15 mouse cellular contexts compared by ENCODE assay signal in genomic region chr19:57298006-57298405, GRCm38 (mm10). TPM values are rescaled to one million over a fixed set of nuclear protein-coding genes. Genes with fewer than 3 reads are reported as not detected.
DNase-seq lines count a peak whose midpoint lies in the region; ATAC-seq and TF ChIP-seq lines count a peak whose summit lies in the region.
"Had no signal": no experiment of that assay in that cellular context is flagged by ENCODE, and none has a peak within 500 bp of the region (broad histone marks: within the 10 kb centered on the region; RNA-seq: fewer than 3 reads in every experiment).

No protein-coding gene starts in this region.

- no peak overlapping the region for H3K9ac ChIP-seq in liver, embryonic 11.5 days (ENCODE audit: low read depth, low read length)
- no peak overlapping the region for H3K9ac ChIP-seq in liver, postnatal 0 days (replicated peaks)
- H3K9ac ChIP-seq: embryonic facial prominence, embryonic 12.5 days; forebrain, embryonic 12.5 days; heart, embryonic 13.5 days had no signal

- H3K4me1 ChIP-seq in liver, embryonic 11.5 days (replicated peaks; ENCODE audit: control insufficient read depth, insufficient read depth, low read length): peaks cover 3% of the 10 kb centered on the region; the same call in 1 of the 2 replicates
- H3K4me1 ChIP-seq in liver, postnatal 0 days (ENCODE audit: insufficient read depth): peaks cover 3% of the 10 kb centered on the region; the same call in 1 of the 2 replicates
- peaks cover 39% of the 10 kb centered on the region for H3K4me1 ChIP-seq in cerebellum, adult 2 months (ENCODE audit: control insufficient read depth, insufficient read depth, low read length)
- H3K4me1 ChIP-seq: embryonic facial prominence, embryonic 12.5 days had no signal

- H3K36me3 ChIP-seq in liver, embryonic 11.5 days (ENCODE audit: control insufficient read depth, insufficient read depth, low read length): no peaks in the 10 kb centered on the region
- no peaks in the 10 kb centered on the region for H3K36me3 ChIP-seq in liver, postnatal 0 days (replicated peaks; ENCODE audit: insufficient read depth, low read length)
- H3K36me3 ChIP-seq: embryonic facial prominence, embryonic 12.5 days; forebrain, embryonic 12.5 days; heart, embryonic 13.5 days had no signal

- TF ChIP-seq CTCF in gastrocnemius, adult 2 months (IDR thresholded peaks at IDR 0.05): no peak
- no peak for TF ChIP-seq CTCF in liver, postnatal 0 days (IDR thresholded peaks at IDR 0.05; ENCODE audit: low read depth)
- TF ChIP-seq CTCF in cerebellum, adult 2 months (IDR thresholded peaks at IDR 0.05; ENCODE audit: borderline replicate concordance, insufficient read depth, low read depth, low read length): no peak

- DNase-seq in gastrocnemius, adult 2 months: peak; percentile 58
- DNase-seq in gastrocnemius, postnatal 4 days (ENCODE audit: low spot score in 2 of 2): no peak
- peak; percentile 27 for DNase-seq in liver
- DNase-seq in liver, embryonic 11.5 days (ENCODE audit: low spot score): no peak
- peak; percentile 20 for DNase-seq in WW6 (ENCODE audit: low read depth, low spot score)
- peak; percentile 24 for DNase-seq in liver, postnatal 0 days
- no peak for DNase-seq in layer of hippocampus, postnatal 10 days (ENCODE audit: low spot score in 2 of 2)
- DNase-seq in cerebellum, adult 2 months: no peak
- DNase-seq: cerebellum, postnatal 14 days; thymus, postnatal 36 days had no signal

- no peak for ATAC-seq in liver, embryonic 11.5 days (replicated peaks; ENCODE audit: low FRiP score)
- ATAC-seq in liver, postnatal 0 days: no peak
- ATAC-seq: Patski had no signal

- WGBS in liver, embryonic 11.5 days: 64% methylated on average over 5 of the region's 5 CpGs
- WGBS in liver, postnatal 0 days (ENCODE audit: insufficient replicate concordance): 80% methylated on average over 5 of the region's 5 CpGs
- 80% methylated on average over 5 of the region's 5 CpGs for WGBS in cerebellum, adult 2 months

- H3K27me3 ChIP-seq in liver, embryonic 11.5 days (replicated peaks; ENCODE audit: control insufficient read depth, insufficient read depth, low read length): no peaks in the 10 kb centered on the region
- H3K27me3 ChIP-seq in liver, postnatal 0 days (ENCODE audit: insufficient read depth, low read length): no peaks in the 10 kb centered on the region
- H3K27me3 ChIP-seq in cerebellum, adult 2 months (ENCODE audit: control insufficient read depth, insufficient read depth, low read length): no peaks in the 10 kb centered on the region
- H3K27me3 ChIP-seq: embryonic facial prominence, embryonic 12.5 days; forebrain, embryonic 12.5 days; heart, embryonic 13.5 days; Patski had no signal

- TF ChIP-seq POLR2A in cerebellum, adult 2 months (IDR thresholded peaks at IDR 0.05; ENCODE audit: borderline replicate concordance, insufficient read depth, low read length): no peak

- no peaks in the 10 kb centered on the region for H3K9me3 ChIP-seq in liver, embryonic 11.5 days (ENCODE audit: control insufficient read depth, low read length)
- H3K9me3 ChIP-seq in liver, postnatal 0 days (ENCODE audit: low read length): no peaks in the 10 kb centered on the region
- H3K9me3 ChIP-seq: embryonic facial prominence, embryonic 12.5 days; forebrain, embryonic 12.5 days; heart, embryonic 13.5 days; megakaryocyte, embryonic 14.5 days had no signal

- intact Hi-C loops in gastrocnemius, adult 2 months (cut with DNase I): no loop called here

- no peak for TF ChIP-seq EP300 in liver, postnatal 0 days (IDR thresholded peaks at IDR 0.05; ENCODE audit: low read depth)

- H3K27ac ChIP-seq in gastrocnemius, adult 2 months: peak overlapping the region; percentile 83
- no peak overlapping the region for H3K27ac ChIP-seq in liver, embryonic 11.5 days (ENCODE audit: low read depth, low read length)
- no peak overlapping the region for H3K27ac ChIP-seq in liver, postnatal 0 days (ENCODE audit: low read depth)
- H3K27ac ChIP-seq in cerebellum, adult 2 months (ENCODE audit: insufficient read depth, low read length): no peak overlapping the region
- H3K27ac ChIP-seq: embryonic facial prominence, embryonic 12.5 days; forebrain, embryonic 12.5 days; heart, embryonic 13.5 days had no signal

- H3K4me3 ChIP-seq in gastrocnemius, adult 2 months: no peak overlapping the region
- H3K4me3 ChIP-seq in liver, embryonic 11.5 days (ENCODE audit: low read depth, low read length): no peak overlapping the region
- H3K4me3 ChIP-seq in liver, postnatal 0 days (ENCODE audit: low read depth, low read length): no peak overlapping the region
- H3K4me3 ChIP-seq in cerebellum, adult 2 months (replicated peaks; ENCODE audit: insufficient read depth, low read depth, low read length): no peak overlapping the region
- H3K4me3 ChIP-seq: embryonic facial prominence, embryonic 12.5 days; forebrain, embryonic 12.5 days; heart, embryonic 13.5 days; megakaryocyte, embryonic 14.5 days had no signal

- no peak overlapping the region for H3K4me2 ChIP-seq in liver, embryonic 11.5 days
- H3K4me2 ChIP-seq in liver, postnatal 0 days (ENCODE audit: low read depth, low read length): no peak overlapping the region
- H3K4me2 ChIP-seq: embryonic facial prominence, embryonic 12.5 days; forebrain, embryonic 12.5 days; heart, embryonic 13.5 days had no signal

RNA-seq across cellular contexts. Expression of gene Ablim1, which starts 16.7 kb away (rescaled TPM):
- 10 to 100 TPM; 38.5 to 56.1 TPM for total RNA-seq in gastrocnemius, adult 2 months (2021)
- 10 to 100 TPM; 56.8 to 65.5 TPM for total RNA-seq in gastrocnemius, postnatal 4 days (2021)
- polyA plus RNA-seq in liver, embryonic 11.5 days (2014; fragmentation: Nextera tagmentation; extraction: Ambion mirVana): 9.9 and 11.6 TPM in 2 replicates
- 11.5 and 12.0 TPM in 2 replicates for polyA plus RNA-seq in liver, postnatal 0 days (2015; fragmentation: Nextera tagmentation; extraction: Ambion mirVana)
- 10 to 100 TPM; 81.9 to 87.6 TPM for total RNA-seq in layer of hippocampus, postnatal 10 days (2021)
- polyA plus RNA-seq in cerebellum, adult 2 months (2012; rRNA removed): 110 and 130 TPM in 2 replicates

Comparison
In these comparisons a context has a peak if more than half of its experiments do, and no peak if none do; other contexts are left out.
1. DNase-seq: peak in gastrocnemius, adult 2 months (single experiment), liver (single experiment), WW6 (single experiment) and liver, postnatal 0 days (single experiment); none in gastrocnemius, postnatal 4 days (0 of 2), liver, embryonic 11.5 days (single experiment), layer of hippocampus, postnatal 10 days (0 of 2) and cerebellum, adult 2 months (0 of 2).